Mouse (Mus musculus) c-Kit-positive CD71-positive TER-119-negative erythroid progenitor cells, embryonic 14.5 days (primary cell): ENCODE results near the gene Lonrf2.

Experiments used
- DNase-seq: peaks from one replicate; pipeline ENCODE4 v3.0.0-alpha.2; 2013; ENCODE audit warnings: low read depth

Lonrf2 gene

GRCm38 (mm10) chr1:38836477-38836872 is at the start of gene Lonrf2:
TSS of gene Lonrf2 (minus strand) at chr1:38836711.
- DNase-seq = no peak

- DNase-seq = no peak
Measured at GRCm38 (mm10) chr1:38885956-38886355, 49.4 kb upstream of the Lonrf2 start.

- DNase-seq = no peak
Measured at GRCm38 (mm10) chr1:38883766-38884165, 47.3 kb upstream of the Lonrf2 start.

GRCm38 (mm10) chr1:38882746-38883145 is 46.2 kb upstream of the Lonrf2 start:
- no peak for DNase-seq

- no peak for DNase-seq
Measured at GRCm38 (mm10) chr1:38881366-38881765, 44.9 kb upstream of the Lonrf2 start.

GRCm38 (mm10) chr1:38876671-38877382 is 40.3 kb upstream of the Lonrf2 start:
- DNase-seq = no peak

- DNase-seq = no peak
Measured at GRCm38 (mm10) chr1:38873911-38874310, 37.4 kb upstream of the Lonrf2 start.

GRCm38 (mm10) chr1:38871834-38872233 is 35.3 kb upstream of the Lonrf2 start:
- DNase-seq = no peak

GRCm38 (mm10) chr1:38869398-38870195 is 33.1 kb upstream of the Lonrf2 start:
- DNase-seq = no peak

GRCm38 (mm10) chr1:38866242-38866641 is 29.7 kb upstream of the Lonrf2 start:
- DNase-seq = no peak

GRCm38 (mm10) chr1:38864341-38864740 is 27.8 kb upstream of the Lonrf2 start:
- DNase-seq = no peak

- DNase-seq = no peak
Measured at GRCm38 (mm10) chr1:38862213-38862612, 25.7 kb upstream of the Lonrf2 start.

GRCm38 (mm10) chr1:38860867-38861524 is 24.5 kb upstream of the Lonrf2 start:
- DNase-seq = no peak

GRCm38 (mm10) chr1:38860207-38860606 is 23.7 kb upstream of the Lonrf2 start:
- no peak for DNase-seq

- DNase-seq = peak; percentile 19
Measured at GRCm38 (mm10) chr1:38856196-38856595, 19.7 kb upstream of the Lonrf2 start.

GRCm38 (mm10) chr1:38852250-38852649 is 15.7 kb upstream of the Lonrf2 start:
- no peak for DNase-seq

GRCm38 (mm10) chr1:38850650-38851049 is 14.1 kb upstream of the Lonrf2 start:
- no peak for DNase-seq

- no peak for DNase-seq
Measured at GRCm38 (mm10) chr1:38848451-38849289, 12.2 kb upstream of the Lonrf2 start.

GRCm38 (mm10) chr1:38847975-38848374 is 11.5 kb upstream of the Lonrf2 start:
- no peak for DNase-seq

- DNase-seq = no peak
Measured at GRCm38 (mm10) chr1:38843275-38843674, 6.8 kb upstream of the Lonrf2 start.

GRCm38 (mm10) chr1:38842861-38843260 is 6.3 kb upstream of the Lonrf2 start:
- no peak for DNase-seq

- DNase-seq = no peak
Measured at GRCm38 (mm10) chr1:38839944-38840343, 3.4 kb upstream of the Lonrf2 start.
